26 mouse cellular contexts compared by ENCODE assay signal in the genomic region with DNA sequence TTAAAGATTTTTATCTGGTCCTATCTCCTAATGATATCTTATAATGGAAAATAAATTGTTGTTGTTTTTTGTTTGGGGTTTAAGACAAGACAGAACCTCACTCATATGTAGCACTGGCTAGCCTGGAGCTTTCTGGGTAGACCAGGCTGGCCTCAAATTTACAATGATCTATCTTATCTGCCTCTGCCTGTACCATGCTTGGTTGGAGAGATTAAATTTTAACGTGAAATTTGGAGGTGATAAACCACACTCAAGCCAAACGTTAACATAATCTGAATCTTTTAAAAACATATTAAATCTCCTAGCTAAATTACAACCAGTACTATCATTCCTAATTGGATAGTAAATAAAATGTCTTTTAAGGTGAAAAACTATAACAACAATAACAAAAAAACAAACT.
"Had no signal": no experiment of that assay in that cellular context is flagged by ENCODE, and none has a peak within 500 bp of the region (broad histone marks: within the 10 kb centered on the region; RNA-seq: fewer than 3 reads in every experiment).

No protein-coding gene starts in this region.

- H3K9me3 ChIP-seq: embryonic facial prominence, embryonic 10.5 days; embryonic facial prominence, embryonic 12.5 days; embryonic facial prominence, embryonic 13.5 days; embryonic facial prominence, embryonic 15.5 days; forebrain, embryonic 10.5 days; forebrain, embryonic 12.5 days; forebrain, embryonic 13.5 days; forebrain, embryonic 15.5 days; heart, embryonic 10.5 days had no signal

- H3K9ac ChIP-seq: embryonic facial prominence, embryonic 12.5 days; embryonic facial prominence, embryonic 13.5 days; embryonic facial prominence, embryonic 15.5 days; forebrain, embryonic 12.5 days; forebrain, embryonic 13.5 days; forebrain, embryonic 15.5 days; forebrain, postnatal 0 days had no signal

- H3K36me3 ChIP-seq: forebrain, embryonic 15.5 days had no signal

- H3K27ac ChIP-seq: embryonic facial prominence, embryonic 10.5 days; embryonic facial prominence, embryonic 12.5 days; embryonic facial prominence, embryonic 13.5 days; embryonic facial prominence, embryonic 15.5 days; forebrain, embryonic 10.5 days; forebrain, embryonic 12.5 days; forebrain, embryonic 13.5 days; forebrain, embryonic 15.5 days; gastrocnemius, adult 2 months; heart, adult 2 months; heart, embryonic 10.5 days had no signal

- DNase-seq: cerebellum, adult 9-10 months; cerebellum, adult 9-11 months; cerebellum, postnatal 10 days; cerebellum, postnatal 14 days; cerebellum, postnatal 25 days; cerebellum, postnatal 36 days; embryo, embryonic 11 days; forebrain, postnatal 0 days; gastrocnemius, adult 2 months; gastrocnemius, postnatal 10 days; gastrocnemius, postnatal 14 days; gastrocnemius, postnatal 25 days; gastrocnemius, postnatal 36 days; heart, adult 11 months; heart, adult 18-20 months; heart, adult 2 months had no signal

- H3K4me3 ChIP-seq: embryonic facial prominence, embryonic 10.5 days; embryonic facial prominence, embryonic 12.5 days; embryonic facial prominence, embryonic 13.5 days; embryonic facial prominence, embryonic 15.5 days; erythroblast, embryonic 14.5 days; forebrain, embryonic 10.5 days; forebrain, embryonic 12.5 days; forebrain, embryonic 13.5 days; forebrain, embryonic 15.5 days; gastrocnemius, adult 2 months; heart, adult 2 months; heart, embryonic 10.5 days had no signal

- H3K27me3 ChIP-seq: embryonic facial prominence, embryonic 12.5 days; embryonic facial prominence, embryonic 13.5 days; embryonic facial prominence, embryonic 15.5 days; forebrain, embryonic 12.5 days; forebrain, embryonic 13.5 days; forebrain, embryonic 15.5 days had no signal
